Mouse (Mus musculus) brain, embryonic 14.5 days (tissue): ENCODE data around the gene Nadsyn1. TPM values are rescaled to one million over a fixed set of nuclear protein-coding genes. Genes with fewer than 3 reads are reported as not detected.

Experiments used
- DNase-seq: peaks from one replicate; pipeline ENCODE4 v3.0.0-alpha.2; 2011; ENCODE audit warnings: low read depth
- CTCF ChIP-seq: fragments of 200-500 bp; IDR thresholded peaks from 2 replicates; pipeline ENCODE4 v1.5.1; 2012; ENCODE audit warnings: inconsistent platforms, mild to moderate bottlenecking, moderate library complexity, borderline replicate concordance; ENCODE audit not compliant: insufficient read depth, insufficient read length; ENCODE audit errors: extremely low read depth
- POLR2A ChIP-seq: fragments of 200-500 bp; IDR thresholded peaks from 2 replicates; pipeline ENCODE4 v1.6.1; 2012; ENCODE audit warnings: mild to moderate bottlenecking, inconsistent platforms, borderline replicate concordance; ENCODE audit not compliant: poor library complexity, insufficient read depth, insufficient read length, severe bottlenecking; ENCODE audit errors: extremely low read depth
- polyA plus RNA-seq: library from polyadenylated mRNA; depleted of rRNA; stranded (reverse); fragments of >200 nt; gene quantifications from 2 replicates; pipeline ENCODE4 v1.2.3, GENCODE M21; 2012; rRNA removed

Nadsyn1 gene
- polyA plus RNA-seq, 1 experiment: 11.7 TPM

- TF ChIP-seq CTCF: peak; percentile 96
- TF ChIP-seq POLR2A: no peak
- DNase-seq: peak; percentile 98
Measured at GRCm38 (mm10) chr7:143748041-143748868, 74.4 kb downstream of the Nadsyn1 start.

Other genes with a start within 250 kb of the Nadsyn1 start
- 36.7 and 41.4 TPM in 2 replicates for gene Cars, start 222.8 kb downstream of the Nadsyn1 start, polyA plus RNA-seq
- 0.29 and 0.31 TPM in 2 replicates for gene Tnfrsf26, start 194.1 kb downstream of the Nadsyn1 start, polyA plus RNA-seq
- 5.5 and 6.1 TPM in 2 replicates for gene Tnfrsf22, start 173.2 kb downstream of the Nadsyn1 start, polyA plus RNA-seq
- 1.5 and 2.3 TPM in 2 replicates for gene Tnfrsf23, start 137.0 kb downstream of the Nadsyn1 start, polyA plus RNA-seq
- gene Osbpl5, start 65.9 kb downstream of the Nadsyn1 start, polyA plus RNA-seq: 52.0 and 59.1 TPM in 2 replicates
- gene Mrgprg, start 55.9 kb downstream of the Nadsyn1 start, polyA plus RNA-seq: not detected in 2 replicates
- gene Mrgpre, start 38.3 kb downstream of the Nadsyn1 start, polyA plus RNA-seq: 6.4 and 10.5 TPM in 2 replicates
- 106 and 117 TPM in 2 replicates for gene Dhcr7, start 296 bp upstream of the Nadsyn1 start, polyA plus RNA-seq
- not detected in 2 replicates for gene Gm498, start 44.0 kb upstream of the Nadsyn1 start, polyA plus RNA-seq
- 18.8 and 32.5 TPM in 2 replicates for gene Shank2, start 179.1 kb upstream of the Nadsyn1 start, polyA plus RNA-seq